Mouse (Mus musculus): ENCODE data around the gene Sirt2.

The Sirt2 gene

DNA sequence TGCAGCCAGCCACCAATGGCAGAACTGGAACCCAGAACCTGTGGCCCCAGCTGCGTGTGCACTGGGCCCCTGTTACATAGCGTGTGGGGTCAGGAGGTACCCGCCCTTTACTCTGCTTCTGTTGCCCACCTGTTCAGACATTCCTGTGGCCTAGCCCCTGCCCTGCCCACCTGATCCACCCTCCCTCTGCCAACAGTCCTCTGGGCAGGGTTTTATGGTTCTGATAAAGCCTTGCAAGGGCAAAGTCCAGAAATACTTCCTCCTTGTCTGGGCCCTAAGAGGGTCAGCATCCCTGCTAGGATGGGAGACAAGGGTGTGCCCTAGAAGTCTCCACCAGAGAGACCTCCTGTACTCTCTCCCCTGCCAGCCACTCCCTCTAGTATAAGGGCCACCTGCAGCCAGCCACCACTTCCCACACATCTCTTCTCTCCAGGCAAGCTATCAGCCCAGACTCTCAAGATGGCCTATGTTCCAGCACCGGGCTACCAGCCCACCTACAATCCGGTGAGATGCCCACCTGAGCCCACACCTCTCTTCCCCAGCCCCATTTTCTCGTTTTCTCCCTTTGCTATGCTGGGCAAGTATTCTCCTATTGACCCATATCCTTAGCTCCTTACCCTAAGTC is 67.3 kb downstream of the Sirt2 start, which contains the start of gene Lgals4:
Gene Lgals4, plus strand, starts transcription at position 132 of the 625 bp plus-strand sequence.
- in situ Hi-C loops (cut with MboI), result no loop called here

- in situ Hi-C loops (cut with MboI), result no loop called here
Observed at GRCm38 (mm10) chr7:28836936-28837335, 70.4 kb downstream of the Sirt2 start.
